8 mouse cellular contexts compared by ENCODE assay signal in the genomic region with DNA sequence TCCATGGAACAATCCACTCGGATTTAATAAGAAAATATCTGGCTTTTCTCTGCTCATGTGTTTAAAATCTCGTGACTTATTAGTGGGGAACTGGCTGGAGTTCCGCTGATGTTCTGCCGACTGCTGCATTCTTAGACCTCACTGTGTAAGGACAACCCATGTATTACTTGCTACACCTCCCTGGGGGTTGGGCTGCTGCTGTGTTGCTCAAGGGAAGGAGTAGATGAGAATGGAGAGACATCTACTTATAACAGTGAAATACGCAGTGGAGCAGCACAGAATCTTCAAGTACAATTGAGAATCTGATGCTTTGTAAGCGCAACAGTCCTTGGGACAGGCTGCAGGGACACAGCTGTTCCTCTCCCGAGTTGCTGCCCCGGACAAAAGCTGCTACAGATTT.
DNase-seq lines count a peak whose midpoint lies in the region; ATAC-seq lines count a peak whose summit lies in the region.

No protein-coding gene starts in this region.

- H3K36me3 ChIP-seq in hindbrain, embryonic 10.5 days, result no peaks in the 10 kb centered on the region
- no peaks in the 10 kb centered on the region for H3K36me3 ChIP-seq in hindbrain, embryonic 14.5 days (replicated peaks; ENCODE audit: control insufficient read depth, insufficient read depth)
- no peaks in the 10 kb centered on the region for H3K36me3 ChIP-seq in embryonic facial prominence, embryonic 14.5 days (ENCODE audit: control insufficient read depth, insufficient read depth, low read length)
- no peaks in the 10 kb centered on the region for H3K36me3 ChIP-seq in heart, embryonic 14.5 days (ENCODE audit: control insufficient read depth, insufficient read depth, low read length)
- no peaks in the 10 kb centered on the region for H3K36me3 ChIP-seq in stomach, embryonic 15.5 days

- H3K9ac ChIP-seq in hindbrain, embryonic 14.5 days, result no peak overlapping the region
- no peak overlapping the region for H3K9ac ChIP-seq in embryonic facial prominence, embryonic 14.5 days (ENCODE audit: low read depth, low read length)
- peak overlapping the region; percentile 72 for H3K9ac ChIP-seq in heart, embryonic 14.5 days (ENCODE audit: low read length)
- H3K9ac ChIP-seq in stomach, embryonic 15.5 days, result no peak overlapping the region

- no peak for ATAC-seq in hindbrain, embryonic 14.5 days (ENCODE audit: low FRiP score)
- 0 out of 2 replicates have a peak, but pooled peaks have one; percentile 60 for ATAC-seq in embryonic facial prominence, embryonic 14.5 days (ENCODE audit: low read depth)
- ATAC-seq in heart, embryonic 14.5 days (ENCODE audit: insufficient number of reproducible peaks, insufficient read depth, low FRiP score, low read depth), result peak; percentile 75
- peak; percentile 61 for ATAC-seq in megakaryocyte, adult 5-6 weeks (ENCODE audit: poor library complexity, severe bottlenecking)
- ATAC-seq in stomach, embryonic 15.5 days (ENCODE audit: insufficient read depth, low FRiP score, low read depth), result peak; percentile 71; the same call in 1 of the 2 replicates

- 63% methylated on average over 8 of the region's 8 CpGs for WGBS in hindbrain, embryonic 10.5 days
- WGBS in hindbrain, embryonic 14.5 days, result 38% methylated on average over 8 of the region's 8 CpGs
- WGBS in embryonic facial prominence, embryonic 14.5 days, result 38% methylated on average over 8 of the region's 8 CpGs
- 23% methylated on average over 8 of the region's 8 CpGs for WGBS in heart, embryonic 14.5 days
- 22% methylated on average over 8 of the region's 8 CpGs for WGBS in stomach, embryonic 15.5 days

- H3K9me3 ChIP-seq in hindbrain, embryonic 10.5 days, result no peaks in the 10 kb centered on the region
- H3K9me3 ChIP-seq in hindbrain, embryonic 14.5 days (ENCODE audit: control insufficient read depth, low read length), result no peaks in the 10 kb centered on the region
- no peaks in the 10 kb centered on the region for H3K9me3 ChIP-seq in embryonic facial prominence, embryonic 14.5 days (ENCODE audit: control insufficient read depth, low read length)
- no peaks in the 10 kb centered on the region for H3K9me3 ChIP-seq in heart, embryonic 14.5 days (ENCODE audit: control insufficient read depth, low read length)
- H3K9me3 ChIP-seq in stomach, embryonic 15.5 days, result no peaks in the 10 kb centered on the region

- H3K4me1 ChIP-seq in hindbrain, embryonic 10.5 days (replicated peaks), result peaks cover 49% of the 10 kb centered on the region
- H3K4me1 ChIP-seq in hindbrain, embryonic 14.5 days (replicated peaks; ENCODE audit: control insufficient read depth, insufficient read depth, low read length), result peaks cover 19% of the 10 kb centered on the region; the same call in 1 of the 2 replicates
- H3K4me1 ChIP-seq in embryonic facial prominence, embryonic 14.5 days (ENCODE audit: control insufficient read depth, insufficient read depth, low read length), result peaks cover 13% of the 10 kb centered on the region; the same call in 1 of the 2 replicates
- H3K4me1 ChIP-seq in heart, embryonic 14.5 days (ENCODE audit: control insufficient read depth in 2 of 2, insufficient read depth in 2 of 2, low read length in 2 of 2), result peaks cover 16 to 19% of the 10 kb centered on the region in 2 experiments
- peaks cover 13% of the 10 kb centered on the region; the same call in 1 of the 2 replicates for H3K4me1 ChIP-seq in stomach, embryonic 15.5 days

- no peak overlapping the region for H3K4me2 ChIP-seq in hindbrain, embryonic 14.5 days (replicated peaks)
- peak overlapping the region; percentile 35 for H3K4me2 ChIP-seq in embryonic facial prominence, embryonic 14.5 days (ENCODE audit: low read depth, low read length)
- peak overlapping the region; percentile 66 for H3K4me2 ChIP-seq in heart, embryonic 14.5 days (ENCODE audit: low read length)
- peak overlapping the region; percentile 24; the same call in 1 of the 2 replicates for H3K4me2 ChIP-seq in stomach, embryonic 15.5 days

- H3K27ac ChIP-seq in hindbrain, embryonic 10.5 days, result peak overlapping the region; percentile 30; the same call in 1 of the 2 replicates
- no peak overlapping the region for H3K27ac ChIP-seq in hindbrain, embryonic 14.5 days
- H3K27ac ChIP-seq in embryonic facial prominence, embryonic 14.5 days (replicated peaks; ENCODE audit: low read depth, low read length), result peak overlapping the region; percentile 63
- peak overlapping the region; percentile 86 to 95 for H3K27ac ChIP-seq in heart, embryonic 14.5 days (replicated peaks in 1 of 2; ENCODE audit: control insufficient read depth in 1 of 2, insufficient read depth in 1 of 2, low read depth in 2 of 2, low read length in 2 of 2)
- peak overlapping the region; percentile 67 for H3K27ac ChIP-seq in stomach, embryonic 15.5 days

- H3K27me3 ChIP-seq in hindbrain, embryonic 10.5 days (ENCODE audit: insufficient read depth, poor library complexity, severe bottlenecking), result no peaks in the 10 kb centered on the region
- H3K27me3 ChIP-seq in hindbrain, embryonic 14.5 days (ENCODE audit: control insufficient read depth, insufficient read depth, low read length), result no peaks in the 10 kb centered on the region
- no peaks in the 10 kb centered on the region for H3K27me3 ChIP-seq in embryonic facial prominence, embryonic 14.5 days (replicated peaks; ENCODE audit: control insufficient read depth, insufficient read depth, low read length)
- no peaks in the 10 kb centered on the region for H3K27me3 ChIP-seq in heart, embryonic 14.5 days (ENCODE audit: control insufficient read depth, insufficient read depth, low read length)
- H3K27me3 ChIP-seq in stomach, embryonic 15.5 days (replicated peaks), result no peaks in the 10 kb centered on the region

- H3K4me3 ChIP-seq in hindbrain, embryonic 10.5 days, result no peak overlapping the region
- no peak overlapping the region for H3K4me3 ChIP-seq in hindbrain, embryonic 14.5 days (replicated peaks; ENCODE audit: low read length)
- H3K4me3 ChIP-seq in embryonic facial prominence, embryonic 14.5 days (ENCODE audit: low read depth, low read length), result 0 out of 2 replicates have a peak overlapping the region, but pooled peaks have one; percentile 3
- H3K4me3 ChIP-seq in heart, embryonic 14.5 days (ENCODE audit: control insufficient read depth in 1 of 2, insufficient read depth in 1 of 2, low read depth in 1 of 2, low read length in 2 of 2), result peak overlapping the region; percentile 27 to 45; a peak in 3 of 4 replicates
- H3K4me3 ChIP-seq in stomach, embryonic 15.5 days (replicated peaks), result peak overlapping the region; percentile 10; the same call in 1 of the 2 replicates

- DNase-seq in hindbrain, embryonic 10.5 days (ENCODE audit: low spot score), result peak; percentile 12
- DNase-seq in hindbrain, embryonic 14.5 days (ENCODE audit: low spot score), result no peak
- DNase-seq in embryonic facial prominence, embryonic 14.5 days (ENCODE audit: low spot score), result peak; percentile 62
- peak; percentile 72 to 85 for DNase-seq in kidney, postnatal 25 days
- no peak for DNase-seq in spleen, adult 12 weeks (ENCODE audit: low spot score)

Comparison
In these comparisons a context has a peak if more than half of its experiments do, and no peak if none do; other contexts are left out.
1. DNase-seq: peak in hindbrain, embryonic 10.5 days (single experiment), embryonic facial prominence, embryonic 14.5 days (single experiment) and kidney, postnatal 25 days (2 of 2); none in hindbrain, embryonic 14.5 days (single experiment) and spleen, adult 12 weeks (single experiment).
2. H3K4me3 ChIP-seq: peak in embryonic facial prominence, embryonic 14.5 days (single experiment), heart, embryonic 14.5 days (2 of 2) and stomach, embryonic 15.5 days (single experiment); none in hindbrain, embryonic 10.5 days (single experiment) and hindbrain, embryonic 14.5 days (single experiment).